Mouse (Mus musculus): ENCODE measurements at regions not wholly inside any gene's neighbourhood (a gene's known extent, or its start where the extent isn't known, plus 50 kb on each side); places are given as distances from the start of the nearest gene placed in this dataset.
"Not testable (repeated sequence)": the region's sequence is repeated elsewhere in the genome, so short reads cannot be mapped to it uniquely, and the experiment has no call there.

- Histone ChIP-seq H3K4me2 (no peak overlapping the region), H3K27me3 (ENCODE audit: control insufficient read depth, insufficient read depth, low read length) (no peaks in the 10 kb centered on the region), H3K27ac (ENCODE audit: low read depth, low read length) (no peak overlapping the region), H3K4me3 (ENCODE audit: low read depth, low read length) (no peak overlapping the region), H3K9ac (ENCODE audit: low read length) (no peak overlapping the region), H3K36me3 (ENCODE audit: control insufficient read depth, insufficient read depth, low read length) (no peaks in the 10 kb centered on the region), H3K9me3 (ENCODE audit: control insufficient read depth, low read length) (no peaks in the 10 kb centered on the region), H3K4me1 (ENCODE audit: control insufficient read depth, insufficient read depth, low read length) (peaks cover 10% of the 10 kb centered on the region; the same call in 1 of the 2 replicates)
- ATAC-seq (ENCODE audit: low FRiP score) = no peak
- DNase-seq (ENCODE audit: low spot score, missing footprints) = no peak
- 91% methylated on average over 11 of the region's 11 CpGs for WGBS
Measured at GRCm38 (mm10) chr12:79988401-79989358, 124.1 kb downstream of the Zfp36l1 start.

- H3K4me2 ChIP-seq = no peak overlapping the region
- no peaks in the 10 kb centered on the region for H3K36me3 ChIP-seq (ENCODE audit: control insufficient read depth, insufficient read depth, low read length)
- no peak overlapping the region for H3K4me3 ChIP-seq (ENCODE audit: low read depth, low read length)
- no peaks in the 10 kb centered on the region for H3K27me3 ChIP-seq (ENCODE audit: control insufficient read depth, insufficient read depth, low read length)
- H3K9ac ChIP-seq (ENCODE audit: low read length) = no peak overlapping the region
- no peak for ATAC-seq (ENCODE audit: low FRiP score)
- 57% methylated on average over 9 of the region's 9 CpGs for WGBS
- DNase-seq (ENCODE audit: low spot score, missing footprints) = no peak
- no peak overlapping the region for H3K27ac ChIP-seq (ENCODE audit: low read depth, low read length)
- peaks cover 10% of the 10 kb centered on the region; the same call in 1 of the 2 replicates for H3K4me1 ChIP-seq (ENCODE audit: control insufficient read depth, insufficient read depth, low read length)
- H3K9me3 ChIP-seq (ENCODE audit: control insufficient read depth, low read length) = no peaks in the 10 kb centered on the region
Measured at GRCm38 (mm10) chr12:79986241-79986976, 126.4 kb downstream of the Zfp36l1 start.

GRCm38 (mm10) chr12:79984985-79985747 lies 127.6 kb downstream of the Zfp36l1 start:
- Histone ChIP-seq H3K36me3 (ENCODE audit: control insufficient read depth, insufficient read depth, low read length) (no peaks in the 10 kb centered on the region), H3K27me3 (ENCODE audit: control insufficient read depth, insufficient read depth, low read length) (no peaks in the 10 kb centered on the region), H3K4me3 (ENCODE audit: low read depth, low read length) (no peak overlapping the region), H3K9ac (ENCODE audit: low read length) (no peak overlapping the region), H3K4me2 (no peak overlapping the region), H3K27ac (ENCODE audit: low read depth, low read length) (no peak overlapping the region), H3K4me1 (ENCODE audit: control insufficient read depth, insufficient read depth, low read length) (peaks cover 3% of the 10 kb centered on the region; the same call in 1 of the 2 replicates), H3K9me3 (ENCODE audit: control insufficient read depth, low read length) (no peaks in the 10 kb centered on the region)
- DNase-seq (ENCODE audit: low spot score, missing footprints) (no peak), ATAC-seq (ENCODE audit: low FRiP score) (no peak)
- WGBS = 92% methylated on average over 5 of the region's 5 CpGs

- H3K4me2 ChIP-seq = no peak overlapping the region
- ATAC-seq (ENCODE audit: low FRiP score) (no peak), DNase-seq (ENCODE audit: low spot score, missing footprints) (no peak)
- no peak overlapping the region for H3K4me3 ChIP-seq (ENCODE audit: low read depth, low read length)
- H3K36me3 ChIP-seq (ENCODE audit: control insufficient read depth, insufficient read depth, low read length) = no peaks in the 10 kb centered on the region
- H3K27me3 ChIP-seq (ENCODE audit: control insufficient read depth, insufficient read depth, low read length) = no peaks in the 10 kb centered on the region
- H3K27ac ChIP-seq (ENCODE audit: low read depth, low read length) = no peak overlapping the region
- H3K9ac ChIP-seq (ENCODE audit: low read length) = no peak overlapping the region
- peaks cover 3% of the 10 kb centered on the region; the same call in 1 of the 2 replicates for H3K4me1 ChIP-seq (ENCODE audit: control insufficient read depth, insufficient read depth, low read length)
- 77% methylated on average over 10 of the region's 10 CpGs for WGBS
- H3K9me3 ChIP-seq (ENCODE audit: control insufficient read depth, low read length) = no peaks in the 10 kb centered on the region
Measured at GRCm38 (mm10) chr12:79984025-79984790, 128.6 kb downstream of the Zfp36l1 start.

GRCm38 (mm10) chr12:79983232-79983631 lies 129.6 kb downstream of the Zfp36l1 start:
- Histone ChIP-seq H3K9ac (ENCODE audit: low read length) (no peak overlapping the region), H3K36me3 (ENCODE audit: control insufficient read depth, insufficient read depth, low read length) (no peaks in the 10 kb centered on the region), H3K4me2 (no peak overlapping the region), H3K4me1 (ENCODE audit: control insufficient read depth, insufficient read depth, low read length) (peaks cover 3% of the 10 kb centered on the region; the same call in 1 of the 2 replicates), H3K9me3 (ENCODE audit: control insufficient read depth, low read length) (no peaks in the 10 kb centered on the region), H3K4me3 (ENCODE audit: low read depth, low read length) (no peak overlapping the region), H3K27me3 (ENCODE audit: control insufficient read depth, insufficient read depth, low read length) (no peaks in the 10 kb centered on the region), H3K27ac (ENCODE audit: low read depth, low read length) (no peak overlapping the region)
- ATAC-seq (ENCODE audit: low FRiP score) = no peak
- DNase-seq (ENCODE audit: low spot score, missing footprints) = no peak
- 74% methylated on average over 6 of the region's 6 CpGs for WGBS

GRCm38 (mm10) chr12:79982497-79982896 lies 130.3 kb downstream of the Zfp36l1 start:
- not testable (repeated sequence) for H3K36me3 ChIP-seq (ENCODE audit: control insufficient read depth, insufficient read depth, low read length); H3K4me2 ChIP-seq; DNase-seq (ENCODE audit: low spot score, missing footprints); H3K4me1 ChIP-seq (ENCODE audit: control insufficient read depth, insufficient read depth, low read length); H3K27ac ChIP-seq (ENCODE audit: low read depth, low read length); ATAC-seq (ENCODE audit: low FRiP score); H3K27me3 ChIP-seq (ENCODE audit: control insufficient read depth, insufficient read depth, low read length); H3K4me3 ChIP-seq (ENCODE audit: low read depth, low read length); H3K9ac ChIP-seq (ENCODE audit: low read length); H3K9me3 ChIP-seq (ENCODE audit: control insufficient read depth, low read length)
- WGBS = 83% methylated on average over 1 of the region's 1 CpGs

- no peak overlapping the region for H3K4me2 ChIP-seq
- no peaks in the 10 kb centered on the region for H3K27me3 ChIP-seq (ENCODE audit: control insufficient read depth, insufficient read depth, low read length)
- no peak overlapping the region for H3K9ac ChIP-seq (ENCODE audit: low read length)
- no peak overlapping the region for H3K27ac ChIP-seq (ENCODE audit: low read depth, low read length)
- 86% methylated on average over 4 of the region's 4 CpGs for WGBS
- DNase-seq (ENCODE audit: low spot score, missing footprints) (no peak), ATAC-seq (ENCODE audit: low FRiP score) (no peak)
- H3K9me3 ChIP-seq (ENCODE audit: control insufficient read depth, low read length) = no peaks in the 10 kb centered on the region
- no peaks in the 10 kb centered on the region for H3K4me1 ChIP-seq (ENCODE audit: control insufficient read depth, insufficient read depth, low read length)
- H3K4me3 ChIP-seq (ENCODE audit: low read depth, low read length) = no peak overlapping the region
- no peaks in the 10 kb centered on the region for H3K36me3 ChIP-seq (ENCODE audit: control insufficient read depth, insufficient read depth, low read length)
Measured at GRCm38 (mm10) chr12:79980711-79981110, 132.1 kb downstream of the Zfp36l1 start.

- Histone ChIP-seq H3K36me3 (ENCODE audit: control insufficient read depth, insufficient read depth, low read length) (no peaks in the 10 kb centered on the region), H3K4me2 (no peak overlapping the region), H3K9me3 (ENCODE audit: control insufficient read depth, low read length) (no peaks in the 10 kb centered on the region), H3K9ac (ENCODE audit: low read length) (no peak overlapping the region), H3K27ac (ENCODE audit: low read depth, low read length) (no peak overlapping the region), H3K27me3 (ENCODE audit: control insufficient read depth, insufficient read depth, low read length) (no peaks in the 10 kb centered on the region), H3K4me1 (ENCODE audit: control insufficient read depth, insufficient read depth, low read length) (0 out of 2 replicates have a peak, but pooled peaks cover 2% of the 10 kb centered on the region), H3K4me3 (ENCODE audit: low read depth, low read length) (no peak overlapping the region)
- no peak for DNase-seq (ENCODE audit: low spot score, missing footprints)
- WGBS = 89% methylated on average over 3 of the region's 3 CpGs
- no peak for ATAC-seq (ENCODE audit: low FRiP score)
Measured at GRCm38 (mm10) chr12:79977136-79977535, 135.7 kb downstream of the Zfp36l1 start.
